Mouse (Mus musculus): ENCODE data around the gene Gpr146. TPM values are rescaled to one million over a fixed set of nuclear protein-coding genes. Genes with fewer than 3 reads are reported as not detected.
A peak's percentile ranks its signal among the peaks of the same experiment; 100 is the strongest.

The Gpr146 gene
- polyA plus RNA-seq, 1 experiment from 2014 or later, result 2.5 TPM

- Histone ChIP-seq H3K27me3 (replicated peaks; ENCODE audit: control insufficient read depth, insufficient read depth, low read length) (no peaks in the 10 kb centered on the region), H3K4me2 (ENCODE audit: low read depth, low read length) (peak within 1 kb of the TSS; percentile 63), H3K27ac (ENCODE audit: low read length) (peak within 1 kb of the TSS; percentile 95), H3K36me3 (ENCODE audit: control insufficient read depth, insufficient read depth, low read length) (no peaks in the 10 kb centered on the region), H3K9me3 (ENCODE audit: control insufficient read depth, low read length) (no peaks in the 10 kb centered on the region), H3K4me3 (ENCODE audit: low read length) (peak within 1 kb of the TSS; percentile 55), H3K9ac (ENCODE audit: low read depth, low read length) (peak within 1 kb of the TSS; percentile 76), H3K4me1 (ENCODE audit: control insufficient read depth, insufficient read depth, low read length) (peaks cover 40% of the 10 kb centered on the region)
- 45% methylated on average over 6 of the region's 6 CpGs for WGBS
- ATAC-seq, result peak; percentile 29
These were observed 25.2 kb upstream of the Gpr146 start, which contains the start of gene Cyp2w1 for GRCm38 (mm10) chr5:139352317-139352716. Cyp2w1 (plus strand) TSS chr5:139352617.

DNA sequence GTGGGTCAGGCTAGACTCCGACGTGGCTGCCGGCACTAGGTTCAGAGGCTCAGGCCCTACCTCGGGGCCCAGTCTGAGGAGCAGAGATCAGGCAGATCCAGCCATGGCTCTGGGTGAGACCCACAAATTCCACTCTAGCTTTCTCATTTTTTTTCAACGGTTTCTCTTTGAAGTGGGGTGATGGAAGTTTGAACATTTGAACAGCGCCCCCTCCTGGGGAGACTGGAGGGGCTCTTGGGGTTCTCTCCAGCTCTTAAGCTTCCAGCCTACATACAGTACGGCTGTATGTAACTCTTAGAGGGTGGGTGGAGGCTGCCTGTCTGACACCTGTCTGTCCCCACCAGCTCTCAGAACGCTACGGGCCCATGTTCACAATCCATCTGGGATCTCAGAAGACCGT is 24.0 kb upstream of the Gpr146 start:
- Histone ChIP-seq H3K9me3 (ENCODE audit: control insufficient read depth, low read length) (no peaks in the 10 kb centered on the region), H3K9ac (ENCODE audit: low read depth, low read length) (peak overlapping the region; percentile 76), H3K4me3 (ENCODE audit: low read length) (peak overlapping the region; percentile 55), H3K27me3 (replicated peaks; ENCODE audit: control insufficient read depth, insufficient read depth, low read length) (no peaks in the 10 kb centered on the region), H3K4me2 (ENCODE audit: low read depth, low read length) (peak overlapping the region; percentile 63), H3K27ac (ENCODE audit: low read length) (peak overlapping the region; percentile 89), H3K4me1 (ENCODE audit: control insufficient read depth, insufficient read depth, low read length) (peaks cover 33% of the 10 kb centered on the region), H3K36me3 (ENCODE audit: control insufficient read depth, insufficient read depth, low read length) (no peaks in the 10 kb centered on the region)
- 43% methylated on average over 10 of the region's 10 CpGs for WGBS
- ATAC-seq, result peak; percentile 24

DNA sequence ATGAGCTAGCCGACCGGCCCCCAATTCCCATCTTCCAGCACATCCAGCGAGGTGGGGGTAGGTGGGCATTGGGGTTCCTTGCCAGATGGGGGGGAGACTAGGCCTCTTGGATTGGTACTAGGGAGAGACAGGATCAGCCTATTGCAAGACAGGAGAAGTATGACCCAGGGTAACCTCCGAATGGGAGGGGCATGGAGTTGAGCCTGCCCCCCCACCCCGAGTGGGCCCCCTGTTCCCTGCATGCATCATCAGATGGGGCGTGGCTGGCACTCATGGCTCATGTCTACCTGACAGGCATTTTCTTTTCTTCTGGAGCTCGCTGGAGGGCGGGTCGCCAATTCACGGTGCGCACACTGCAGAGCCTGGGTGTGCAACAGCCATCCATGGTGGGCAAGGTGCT is 23.6 kb upstream of the Gpr146 start:
- H3K4me3 ChIP-seq (ENCODE audit: low read length), result peak overlapping the region; percentile 55
- peak overlapping the region; percentile 63 for H3K4me2 ChIP-seq (ENCODE audit: low read depth, low read length)

DNA sequence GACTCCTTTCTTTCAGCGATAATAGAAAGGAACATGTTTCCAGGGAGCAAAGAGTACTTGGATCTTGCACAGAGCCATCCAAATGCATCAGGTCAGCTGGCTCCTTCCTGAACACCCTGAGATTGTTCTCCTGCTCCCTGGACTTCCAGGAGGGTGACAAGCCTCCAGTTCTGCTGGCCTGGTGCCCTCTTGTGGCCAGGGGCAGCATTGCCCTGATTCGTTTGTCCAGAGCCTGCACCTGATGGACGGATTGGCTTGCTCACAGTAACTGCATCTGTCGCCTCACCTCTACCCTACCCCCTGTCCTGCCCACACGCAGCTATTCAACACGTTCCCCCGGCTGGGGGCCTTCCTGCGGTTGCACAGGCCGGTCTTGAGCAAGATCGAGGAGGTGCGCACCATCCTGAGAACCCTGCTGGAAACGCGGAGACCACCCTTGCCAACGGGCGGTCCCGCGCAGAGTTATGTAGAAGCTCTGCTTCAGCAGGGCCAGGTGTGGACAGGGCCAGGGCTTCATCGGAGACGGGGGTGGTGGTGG is 22.2 kb upstream of the Gpr146 start:
- H3K9me3 ChIP-seq (ENCODE audit: control insufficient read depth, low read length), result no peaks in the 10 kb centered on the region
- WGBS, result 35% methylated on average over 19 of the region's 19 CpGs
- peak overlapping the region; percentile 63 for H3K4me2 ChIP-seq (ENCODE audit: low read depth, low read length)
- ATAC-seq, result no peak
- no peaks in the 10 kb centered on the region for H3K36me3 ChIP-seq (ENCODE audit: control insufficient read depth, insufficient read depth, low read length)
- H3K4me1 ChIP-seq (ENCODE audit: control insufficient read depth, insufficient read depth, low read length), result peaks cover 25% of the 10 kb centered on the region
- peak overlapping the region; percentile 76 for H3K9ac ChIP-seq (ENCODE audit: low read depth, low read length)
- H3K27ac ChIP-seq (ENCODE audit: low read length), result peak overlapping the region; percentile 59; the same call in 1 of the 2 replicates
- no peaks in the 10 kb centered on the region for H3K27me3 ChIP-seq (replicated peaks; ENCODE audit: control insufficient read depth, insufficient read depth, low read length)
- peak overlapping the region; percentile 55 for H3K4me3 ChIP-seq (ENCODE audit: low read length)

More for the DNA sequence above, 23.6 kb upstream of the Gpr146 start:
- peak; percentile 54 for ATAC-seq
- 70% methylated on average over 11 of the region's 11 CpGs for WGBS
- H3K36me3 ChIP-seq (ENCODE audit: control insufficient read depth, insufficient read depth, low read length), result no peaks in the 10 kb centered on the region
- peaks cover 33% of the 10 kb centered on the region for H3K4me1 ChIP-seq (ENCODE audit: control insufficient read depth, insufficient read depth, low read length)
- H3K27me3 ChIP-seq (replicated peaks; ENCODE audit: control insufficient read depth, insufficient read depth, low read length), result no peaks in the 10 kb centered on the region
- peak overlapping the region; percentile 76 for H3K9ac ChIP-seq (ENCODE audit: low read depth, low read length)
- H3K27ac ChIP-seq (ENCODE audit: low read length), result peak overlapping the region; percentile 89
- H3K9me3 ChIP-seq (ENCODE audit: control insufficient read depth, low read length), result no peaks in the 10 kb centered on the region

DNA sequence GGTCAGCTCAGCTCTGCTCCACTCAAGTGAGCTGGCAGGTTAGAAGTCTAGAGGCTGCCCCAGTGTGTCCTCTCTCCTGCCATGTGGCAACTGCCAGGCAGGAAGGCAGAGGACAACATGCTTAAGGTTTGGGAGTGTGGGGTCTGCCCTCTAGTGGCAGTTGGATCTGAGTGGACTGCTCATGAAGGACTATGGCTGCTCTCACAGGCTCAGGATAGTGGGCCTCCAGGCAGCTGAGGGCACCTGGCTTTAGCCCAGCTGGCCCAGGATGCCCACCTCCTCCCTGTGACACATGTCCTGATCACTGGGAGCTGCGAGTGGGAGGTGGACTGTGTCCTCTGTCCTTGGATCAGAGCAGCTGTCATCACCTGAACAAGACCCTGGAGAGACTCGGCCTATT is 18.8 kb upstream of the Gpr146 start:
- peaks cover 16% of the 10 kb centered on the region for H3K4me1 ChIP-seq (ENCODE audit: control insufficient read depth, insufficient read depth, low read length)
- H3K27me3 ChIP-seq (replicated peaks; ENCODE audit: control insufficient read depth, insufficient read depth, low read length), result no peaks in the 10 kb centered on the region
- H3K9me3 ChIP-seq (ENCODE audit: control insufficient read depth, low read length), result no peaks in the 10 kb centered on the region
- 65% methylated on average over 2 of the region's 2 CpGs for WGBS
- peak overlapping the region; percentile 49 for H3K27ac ChIP-seq (ENCODE audit: low read length)
- ATAC-seq, result peak; percentile 16
- H3K4me2 ChIP-seq (ENCODE audit: low read depth, low read length), result no peak overlapping the region
- no peak overlapping the region for H3K4me3 ChIP-seq (ENCODE audit: low read length)
- H3K9ac ChIP-seq (ENCODE audit: low read depth, low read length), result no peak overlapping the region
- H3K36me3 ChIP-seq (ENCODE audit: control insufficient read depth, insufficient read depth, low read length), result no peaks in the 10 kb centered on the region

DNA sequence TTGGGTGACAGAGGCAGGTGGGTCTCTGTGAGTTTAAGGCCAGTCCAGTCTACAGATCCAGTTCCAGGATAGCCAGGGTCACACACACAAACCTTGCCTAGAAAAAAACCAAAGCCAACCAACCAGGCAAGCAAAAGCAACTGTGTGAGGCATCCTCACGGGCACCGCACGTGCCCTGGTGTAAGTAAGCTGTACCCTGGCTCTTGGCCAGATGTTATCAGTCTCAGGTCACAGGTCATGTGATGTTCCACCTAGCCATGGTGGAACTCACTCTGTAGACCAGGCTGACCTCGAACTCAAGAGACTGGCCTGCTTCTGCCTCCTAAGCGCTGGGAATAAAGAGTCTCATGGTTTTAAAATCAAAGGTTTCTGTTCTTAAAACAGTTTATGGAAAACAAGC is 18.3 kb upstream of the Gpr146 start:
- H3K36me3 ChIP-seq (ENCODE audit: control insufficient read depth, insufficient read depth, low read length), result no peaks in the 10 kb centered on the region

DNA sequence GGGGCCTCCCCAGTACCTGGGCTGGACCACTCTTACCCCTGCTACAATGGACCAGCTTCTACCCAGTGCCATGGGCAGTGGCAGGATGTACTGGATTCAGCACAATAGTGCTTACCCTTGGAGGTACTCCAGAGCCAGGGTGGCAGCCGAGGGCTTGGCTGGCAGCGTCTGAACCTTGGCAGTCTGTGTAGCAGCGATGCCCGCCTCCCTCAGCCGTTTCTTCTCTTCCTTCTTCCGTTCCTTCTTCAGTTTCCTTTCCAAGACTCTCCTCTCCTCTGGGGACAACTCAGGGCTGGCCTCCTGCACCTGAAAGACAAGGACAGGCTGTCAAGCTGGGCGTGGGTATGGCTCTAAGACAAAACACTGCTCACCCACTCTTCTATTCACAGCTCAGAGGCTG is 13.6 kb upstream of the Gpr146 start:
- no peak overlapping the region for H3K4me3 ChIP-seq (ENCODE audit: low read length)
- H3K27me3 ChIP-seq (replicated peaks; ENCODE audit: control insufficient read depth, insufficient read depth, low read length), result no peaks in the 10 kb centered on the region
- H3K9ac ChIP-seq (ENCODE audit: low read depth, low read length), result no peak overlapping the region
- 64% methylated on average over 7 of the region's 7 CpGs for WGBS
- no peaks in the 10 kb centered on the region for H3K36me3 ChIP-seq (ENCODE audit: control insufficient read depth, insufficient read depth, low read length)
- H3K9me3 ChIP-seq (ENCODE audit: control insufficient read depth, low read length), result no peaks in the 10 kb centered on the region
- H3K4me2 ChIP-seq (ENCODE audit: low read depth, low read length), result no peak overlapping the region
- H3K27ac ChIP-seq (ENCODE audit: low read length), result no peak overlapping the region
- ATAC-seq, result no peak
- H3K4me1 ChIP-seq (ENCODE audit: control insufficient read depth, insufficient read depth, low read length), result peaks cover 12% of the 10 kb centered on the region

More for the DNA sequence above, 18.3 kb upstream of the Gpr146 start:
- H3K4me1 ChIP-seq (ENCODE audit: control insufficient read depth, insufficient read depth, low read length), result peaks cover 18% of the 10 kb centered on the region
- H3K27ac ChIP-seq (ENCODE audit: low read length), result peak overlapping the region; percentile 49
- H3K27me3 ChIP-seq (replicated peaks; ENCODE audit: control insufficient read depth, insufficient read depth, low read length), result no peaks in the 10 kb centered on the region
- ATAC-seq, result no peak
- H3K9me3 ChIP-seq (ENCODE audit: control insufficient read depth, low read length), result no peaks in the 10 kb centered on the region
- no peak overlapping the region for H3K9ac ChIP-seq (ENCODE audit: low read depth, low read length)
- WGBS, result 95% methylated on average over 5 of the region's 5 CpGs
- H3K4me2 ChIP-seq (ENCODE audit: low read depth, low read length), result no peak overlapping the region
- no peak overlapping the region for H3K4me3 ChIP-seq (ENCODE audit: low read length)

GRCm38 (mm10) chr5:139364260-139364910 is 13.1 kb upstream of the Gpr146 start:
- peak; percentile 37 for ATAC-seq
- Histone ChIP-seq H3K27me3 (replicated peaks; ENCODE audit: control insufficient read depth, insufficient read depth, low read length) (no peaks in the 10 kb centered on the region), H3K9me3 (ENCODE audit: control insufficient read depth, low read length) (no peaks in the 10 kb centered on the region), H3K4me3 (ENCODE audit: low read length) (no peak overlapping the region), H3K4me1 (ENCODE audit: control insufficient read depth, insufficient read depth, low read length) (peaks cover 12% of the 10 kb centered on the region), H3K4me2 (ENCODE audit: low read depth, low read length) (no peak overlapping the region), H3K36me3 (ENCODE audit: control insufficient read depth, insufficient read depth, low read length) (no peaks in the 10 kb centered on the region), H3K27ac (ENCODE audit: low read length) (peak overlapping the region; percentile 66; the same call in 1 of the 2 replicates), H3K9ac (ENCODE audit: low read depth, low read length) (peak overlapping the region; percentile 40)
- WGBS, result 28% methylated on average over 12 of the region's 12 CpGs

- Histone ChIP-seq H3K9me3 (ENCODE audit: control insufficient read depth, low read length) (no peaks in the 10 kb centered on the region), H3K27ac (ENCODE audit: low read length) (peak overlapping the region; percentile 66; the same call in 1 of the 2 replicates), H3K36me3 (ENCODE audit: control insufficient read depth, insufficient read depth, low read length) (no peaks in the 10 kb centered on the region), H3K4me1 (ENCODE audit: control insufficient read depth, insufficient read depth, low read length) (peaks cover 12% of the 10 kb centered on the region), H3K4me2 (ENCODE audit: low read depth, low read length) (no peak overlapping the region), H3K27me3 (replicated peaks; ENCODE audit: control insufficient read depth, insufficient read depth, low read length) (no peaks in the 10 kb centered on the region), H3K9ac (ENCODE audit: low read depth, low read length) (peak overlapping the region; percentile 40), H3K4me3 (ENCODE audit: low read length) (no peak overlapping the region)
- 42% methylated on average over 5 of the region's 5 CpGs for WGBS
- no peak for ATAC-seq
These were observed 12.5 kb upstream of the Gpr146 start for GRCm38 (mm10) chr5:139364911-139365571.
